8 mouse cellular contexts compared by ENCODE assay signal in genomic region chr19:4097441-4097825, GRCm38 (mm10). TPM values are rescaled to one million over a fixed set of nuclear protein-coding genes. Genes with fewer than 3 reads are reported as not detected.
DNase-seq lines count a peak whose midpoint lies in the region; ATAC-seq and TF ChIP-seq lines count a peak whose summit lies in the region.

No protein-coding gene starts in this region.

- H3K4me3 ChIP-seq in cerebellum, adult 2 months (replicated peaks; ENCODE audit: insufficient read depth, low read depth, low read length), result peak overlapping the region; percentile 70
- peak overlapping the region; percentile 57 for H3K4me3 ChIP-seq in limb, embryonic 14.5 days (replicated peaks; ENCODE audit: low read length)
- peak overlapping the region; percentile 65 for H3K4me3 ChIP-seq in midbrain, embryonic 15.5 days

- no peaks in the 10 kb centered on the region for H3K27me3 ChIP-seq in cerebellum, adult 2 months (ENCODE audit: control insufficient read depth, insufficient read depth, low read length)
- H3K27me3 ChIP-seq in limb, embryonic 14.5 days (ENCODE audit: control insufficient read depth, insufficient read depth, low read length), result peaks cover 32% of the 10 kb centered on the region; the same call in 1 of the 2 replicates
- H3K27me3 ChIP-seq in midbrain, embryonic 15.5 days (replicated peaks), result no peaks in the 10 kb centered on the region; the same call in 1 of the 2 replicates

- H3K4me2 ChIP-seq in limb, embryonic 14.5 days (replicated peaks; ENCODE audit: low read depth, low read length, severe bottlenecking), result peak overlapping the region; percentile 77
- H3K4me2 ChIP-seq in midbrain, embryonic 15.5 days, result peak overlapping the region; percentile 69

- TF ChIP-seq POLR2A in cerebellum, adult 2 months (IDR thresholded peaks at IDR 0.05; ENCODE audit: borderline replicate concordance, insufficient read depth, low read length), result no peak
- TF ChIP-seq POLR2A in limb, embryonic 14.5 days (IDR thresholded peaks at IDR 0.05; ENCODE audit: borderline replicate concordance, extremely low read depth, insufficient read depth, insufficient read length), result no peak

- H3K9me3 ChIP-seq in limb, embryonic 14.5 days (ENCODE audit: control insufficient read depth, low read length), result no peaks in the 10 kb centered on the region
- no peaks in the 10 kb centered on the region for H3K9me3 ChIP-seq in midbrain, embryonic 15.5 days

- 1% methylated on average over 21 of the region's 21 CpGs for WGBS in cerebellum, adult 2 months
- WGBS in limb, embryonic 14.5 days, result 2% methylated on average over 20 of the region's 21 CpGs
- WGBS in midbrain, embryonic 15.5 days, result 2% methylated on average over 21 of the region's 21 CpGs

- H3K9ac ChIP-seq in limb, embryonic 14.5 days (ENCODE audit: low read depth, low read length, severe bottlenecking), result peak overlapping the region; percentile 38; the same call in 1 of the 2 replicates
- peak overlapping the region; percentile 35 for H3K9ac ChIP-seq in midbrain, embryonic 15.5 days

- peaks cover 15% of the 10 kb centered on the region; the same call in 1 of the 2 replicates for H3K4me1 ChIP-seq in cerebellum, adult 2 months (ENCODE audit: control insufficient read depth, insufficient read depth, low read length)
- H3K4me1 ChIP-seq in limb, embryonic 14.5 days (ENCODE audit: control insufficient read depth, insufficient read depth, low read length), result peaks cover 30% of the 10 kb centered on the region
- peaks cover 54% of the 10 kb centered on the region for H3K4me1 ChIP-seq in midbrain, embryonic 15.5 days

- peak; percentile 4 to 14; a peak in 2 of 4 replicates for ATAC-seq in hematopoietic stem cell, adult 5-6 weeks (replicated peaks in 1 of 2; ENCODE audit: insufficient read depth in 1 of 2, low FRiP score in 2 of 2, low TSS enrichment in 1 of 2, low read depth in 1 of 2, poor library complexity in 2 of 2, severe bottlenecking in 2 of 2)
- peak; percentile 34 for ATAC-seq in limb, embryonic 14.5 days (ENCODE audit: low FRiP score, low read depth)
- no peak; the same call in 1 of the 2 replicates for ATAC-seq in midbrain, embryonic 15.5 days (replicated peaks)

- DNase-seq in cerebellum, adult 2 months, result no peak
- no peak for DNase-seq in cerebellum, adult 9-11 months
- DNase-seq in 3T3-L1 (ENCODE audit: low read depth, low spot score), result peak; percentile 97
- peak; percentile 88 for DNase-seq in c-Kit-negative CD71-positive TER-119-positive erythroid progenitor cells, embryonic 14.5 days (ENCODE audit: low read depth, low spot score)
- peak; percentile 59 for DNase-seq in limb, embryonic 14.5 days (ENCODE audit: low spot score)
- no peak for DNase-seq in ovary, adult 18-20 months (ENCODE audit: low spot score)

- 0 out of 2 replicates have a peak overlapping the region, but pooled peaks have one; percentile 8 for H3K27ac ChIP-seq in cerebellum, adult 2 months (ENCODE audit: insufficient read depth, low read length)
- peak overlapping the region; percentile 58 for H3K27ac ChIP-seq in limb, embryonic 14.5 days (replicated peaks; ENCODE audit: low read depth, low read length)
- H3K27ac ChIP-seq in midbrain, embryonic 15.5 days, result peak overlapping the region; percentile 70

- no peaks in the 10 kb centered on the region for H3K36me3 ChIP-seq in limb, embryonic 14.5 days (ENCODE audit: control insufficient read depth, insufficient read depth, low read length)
- H3K36me3 ChIP-seq in midbrain, embryonic 15.5 days (replicated peaks), result no peaks in the 10 kb centered on the region

- no peak for TF ChIP-seq CTCF in cerebellum, adult 2 months (IDR thresholded peaks at IDR 0.05; ENCODE audit: borderline replicate concordance, insufficient read depth, low read depth, low read length)

RNA-seq across cellular contexts. Expression of gene Cdk2ap2, which starts 0.5 kb away (rescaled TPM):
- 88.7 and 97.0 TPM in 2 replicates for polyA plus RNA-seq in cerebellum, adult 2 months (2012; rRNA removed)
- 13.3 and 18.8 TPM in 2 replicates for total RNA-seq in hematopoietic stem cell, adult 5-6 weeks (2017)
- 45.2 and 52.1 TPM in 2 replicates for polyA plus RNA-seq in limb, embryonic 14.5 days (2012; rRNA removed)
- polyA plus RNA-seq in limb, embryonic 14.5 days (2014; fragmentation: Nextera tagmentation; extraction: Ambion mirVana), result 67.0 and 67.6 TPM in 2 replicates
- polyA plus RNA-seq in midbrain, embryonic 15.5 days (2015; fragmentation: Nextera tagmentation; extraction: Ambion mirVana), result 92.3 and 92.9 TPM in 2 replicates

RNA-seq across cellular contexts. Expression of gene Pitpnm1, which starts 2.4 kb away (rescaled TPM):
- 568 and 602 TPM in 2 replicates for polyA plus RNA-seq in cerebellum, adult 2 months (2012; rRNA removed)
- total RNA-seq in hematopoietic stem cell, adult 5-6 weeks (2017), result 20.0 and 22.4 TPM in 2 replicates
- polyA plus RNA-seq in limb, embryonic 14.5 days (2012; rRNA removed), result 16.2 and 20.8 TPM in 2 replicates
- polyA plus RNA-seq in limb, embryonic 14.5 days (2014; fragmentation: Nextera tagmentation; extraction: Ambion mirVana), result 4.5 and 6.7 TPM in 2 replicates
- 97.7 and 102 TPM in 2 replicates for polyA plus RNA-seq in midbrain, embryonic 15.5 days (2015; fragmentation: Nextera tagmentation; extraction: Ambion mirVana)

RNA-seq across cellular contexts. Expression of gene Cabp2, which starts 16.1 kb away (rescaled TPM):
- 5.5 and 8.0 TPM in 2 replicates for polyA plus RNA-seq in cerebellum, adult 2 months (2012; rRNA removed)
- total RNA-seq in hematopoietic stem cell, adult 5-6 weeks (2017), result not detected in 2 replicates
- not detected in 2 replicates for polyA plus RNA-seq in limb, embryonic 14.5 days (2012; rRNA removed)
- not detected in 2 replicates for polyA plus RNA-seq in limb, embryonic 14.5 days (2014; fragmentation: Nextera tagmentation; extraction: Ambion mirVana)
- 0.22 TPM in 1 of 2 replicates, not detected in the other for polyA plus RNA-seq in midbrain, embryonic 15.5 days (2015; fragmentation: Nextera tagmentation; extraction: Ambion mirVana)

RNA-seq across cellular contexts. Expression of gene Aip, which starts 28.2 kb away (rescaled TPM):
- 207 and 209 TPM in 2 replicates for polyA plus RNA-seq in cerebellum, adult 2 months (2012; rRNA removed)
- 60.3 and 78.0 TPM in 2 replicates for total RNA-seq in hematopoietic stem cell, adult 5-6 weeks (2017)
- polyA plus RNA-seq in limb, embryonic 14.5 days (2012; rRNA removed), result 96.0 and 119 TPM in 2 replicates
- 86.4 and 95.7 TPM in 2 replicates for polyA plus RNA-seq in limb, embryonic 14.5 days (2014; fragmentation: Nextera tagmentation; extraction: Ambion mirVana)
- polyA plus RNA-seq in midbrain, embryonic 15.5 days (2015; fragmentation: Nextera tagmentation; extraction: Ambion mirVana), result 99.5 and 101 TPM in 2 replicates

RNA-seq across cellular contexts. Expression of gene Gstp3, which starts 38.1 kb away (rescaled TPM):
- not detected in 2 replicates for polyA plus RNA-seq in cerebellum, adult 2 months (2012; rRNA removed)
- 1.4 and 13.2 TPM in 2 replicates for total RNA-seq in hematopoietic stem cell, adult 5-6 weeks (2017)
- polyA plus RNA-seq in limb, embryonic 14.5 days (2012; rRNA removed), result 0.63 and 0.69 TPM in 2 replicates
- polyA plus RNA-seq in limb, embryonic 14.5 days (2014; fragmentation: Nextera tagmentation; extraction: Ambion mirVana), result 0.41 and 0.47 TPM in 2 replicates
- not detected in 2 replicates for polyA plus RNA-seq in midbrain, embryonic 15.5 days (2015; fragmentation: Nextera tagmentation; extraction: Ambion mirVana)

Comparison
In these comparisons a context has a peak if more than half of its experiments do, and no peak if none do; other contexts are left out.
1. DNase-seq: peak in 3T3-L1 (single experiment), c-Kit-negative CD71-positive TER-119-positive erythroid progenitor cells, embryonic 14.5 days (single experiment) and limb, embryonic 14.5 days (single experiment); none in cerebellum, adult 2 months (0 of 2), cerebellum, adult 9-11 months (single experiment) and ovary, adult 18-20 months (single experiment).
2. H3K27ac ChIP-seq: peak in every context shown above with its lines; median percentile 70 in midbrain, embryonic 15.5 days; 58 in limb, embryonic 14.5 days; 8 in cerebellum, adult 2 months.
3. Peak in every context shown above with its lines, with median percentiles within 50 percentile points of each other: H3K4me3 ChIP-seq.